Mouse (Mus musculus) bone marrow, adult 2 months (tissue): ENCODE results near the gene Zfp457. TPM values are rescaled to one million over a fixed set of nuclear protein-coding genes. Genes with fewer than 3 reads are reported as not detected.

ENCODE experiments used
- H3K27ac ChIP-seq: fragments of 200-500 bp; 2 replicates; pipeline ENCODE4 v1.5.1; 2012; ENCODE audit warnings: low read depth, mild to moderate bottlenecking, control low read depth, inconsistent platforms, low read length; ENCODE audit not compliant: control insufficient read depth, poor library complexity, insufficient read depth
- H3K4me1 ChIP-seq: fragments of 200-500 bp; 2 replicates; pipeline ENCODE4 v1.6.1; 2011; ENCODE audit warnings: low read length; ENCODE audit not compliant: control insufficient read depth, insufficient read depth
- H3K4me3 ChIP-seq: fragments of 200-500 bp; replicated peaks from 2 replicates; pipeline ENCODE3; 2011; ENCODE audit warnings: mild to moderate bottlenecking, low read depth, low read length, control low read depth; ENCODE audit not compliant: control insufficient read depth
- CTCF ChIP-seq: fragments of 200-500 bp; IDR thresholded peaks from 2 replicates; pipeline ENCODE4 v1.5.1; 2011; ENCODE audit warnings: low read length, control low read depth; ENCODE audit not compliant: control insufficient read depth, insufficient read depth
- POLR2A ChIP-seq: fragments of 200-500 bp; IDR thresholded peaks from 2 replicates; pipeline ENCODE4 v1.6.1; 2011; ENCODE audit warnings: low read depth, mild to moderate bottlenecking, control low read depth, low read length, borderline replicate concordance; ENCODE audit not compliant: control insufficient read depth
- WGBS: fragments of 180-500 bp; shearing (Covaris S2); methylation state at CpG from one replicate; pipeline ENCODE4 v1.1.7; 2018; 5-methylcytosine and 5-hydroxymethylcytosine counted together
- polyA plus RNA-seq: library from polyadenylated mRNA; stranded (reverse); fragments of >200 nt; gene quantifications from 2 replicates; pipeline ENCODE4 v1.2.4, GENCODE M21; 2011; ENCODE audit warnings: low replicate concordance; ENCODE audit not compliant: missing spikeins, insufficient read depth, insufficient read length

The Zfp457 gene
- polyA plus RNA-seq, 1 experiment = 3.0 TPM

GRCm38 (mm10) chr13:67268568-67269369 is 37.5 kb downstream of the Zfp457 start:
- H3K4me1 ChIP-seq = no peaks in the 10 kb centered on the region
- no peak overlapping the region for H3K27ac ChIP-seq
- TF ChIP-seq POLR2A = no peak
- no peak for TF ChIP-seq CTCF
- H3K4me3 ChIP-seq = peak overlapping the region; percentile 94
- 8% methylated on average over 18 of the region's 18 CpGs for whole genome bisulfite sequencing

Other genes with a start within 250 kb of the Zfp457 start
- gene Zfp712, start 245.3 kb downstream of the Zfp457 start, polyA plus RNA-seq = 0.42 and 0.49 TPM in 2 replicates
- gene Zfp708, start 208.5 kb downstream of the Zfp457 start, polyA plus RNA-seq = not detected in 2 replicates
- 0.81 TPM in 1 of 2 replicates, not detected in the other for gene Gm28557, start 197.9 kb downstream of the Zfp457 start, polyA plus RNA-seq
- 0.47 and 0.79 TPM in 2 replicates for gene Rslcan18, start 190.2 kb downstream of the Zfp457 start, polyA plus RNA-seq
- 0.57 TPM in 1 of 2 replicates, not detected in the other for gene Zfp759, start 184.8 kb downstream of the Zfp457 start, polyA plus RNA-seq
- 3.2 TPM in 1 of 2 replicates, not detected in the other for gene Rsl1, start 133.3 kb downstream of the Zfp457 start, polyA plus RNA-seq
- 0.75 TPM in 1 of 2 replicates, not detected in the other for gene Zfp455, start 112.0 kb downstream of the Zfp457 start, polyA plus RNA-seq
- 0.70 and 0.97 TPM in 2 replicates for gene Zfp458, start 28.0 kb downstream of the Zfp457 start, polyA plus RNA-seq
- gene Zfp595, start 26.1 kb upstream of the Zfp457 start, polyA plus RNA-seq = 1.7 and 2.1 TPM in 2 replicates
- not detected in 2 replicates for gene Gm28044, start 54.1 kb upstream of the Zfp457 start, polyA plus RNA-seq
- 0.90 and 2.1 TPM in 2 replicates for gene Zfp953, start 54.1 kb upstream of the Zfp457 start, polyA plus RNA-seq
- not detected in 2 replicates for gene Gm28041, start 69.2 kb upstream of the Zfp457 start, polyA plus RNA-seq
- gene Zfp456, start 69.3 kb upstream of the Zfp457 start, polyA plus RNA-seq = 1.9 and 2.4 TPM in 2 replicates
- gene Zfp429, start 93.3 kb upstream of the Zfp457 start, polyA plus RNA-seq = 3.2 and 13.3 TPM in 2 replicates
- gene Zfp459, start 114.9 kb upstream of the Zfp457 start, polyA plus RNA-seq = 0.50 and 3.4 TPM in 2 replicates
- gene Zfp874a, start 145.1 kb upstream of the Zfp457 start, polyA plus RNA-seq = 3.5 and 10.9 TPM in 2 replicates
- gene Zfp874b, start 177.8 kb upstream of the Zfp457 start, polyA plus RNA-seq = 4.4 and 5.8 TPM in 2 replicates
- gene Zfp58, start 194.1 kb upstream of the Zfp457 start, polyA plus RNA-seq = 1.8 and 6.7 TPM in 2 replicates
- gene Gm26965, start 219.7 kb upstream of the Zfp457 start, polyA plus RNA-seq = not detected in 2 replicates
- gene Zfp87, start 219.7 kb upstream of the Zfp457 start, polyA plus RNA-seq = 6.6 and 8.2 TPM in 2 replicates
- gene Zfp748, start 247.3 kb upstream of the Zfp457 start, polyA plus RNA-seq = 1.6 and 2.5 TPM in 2 replicates